Mouse (Mus musculus): Measurements from ENCODE around the gene Rbm45.
A peak's percentile ranks its signal among the peaks of the same experiment; 100 is the strongest.

The Rbm45 gene

GRCm38 (mm10) chr2:76400178-76400577 is 30.4 kb downstream of the Rbm45 start:
- no peak for DNase-seq

GRCm38 (mm10) chr2:76405596-76406150 is 35.9 kb downstream of the Rbm45 start:
- DNase-seq, result peak; percentile 69

DNA sequence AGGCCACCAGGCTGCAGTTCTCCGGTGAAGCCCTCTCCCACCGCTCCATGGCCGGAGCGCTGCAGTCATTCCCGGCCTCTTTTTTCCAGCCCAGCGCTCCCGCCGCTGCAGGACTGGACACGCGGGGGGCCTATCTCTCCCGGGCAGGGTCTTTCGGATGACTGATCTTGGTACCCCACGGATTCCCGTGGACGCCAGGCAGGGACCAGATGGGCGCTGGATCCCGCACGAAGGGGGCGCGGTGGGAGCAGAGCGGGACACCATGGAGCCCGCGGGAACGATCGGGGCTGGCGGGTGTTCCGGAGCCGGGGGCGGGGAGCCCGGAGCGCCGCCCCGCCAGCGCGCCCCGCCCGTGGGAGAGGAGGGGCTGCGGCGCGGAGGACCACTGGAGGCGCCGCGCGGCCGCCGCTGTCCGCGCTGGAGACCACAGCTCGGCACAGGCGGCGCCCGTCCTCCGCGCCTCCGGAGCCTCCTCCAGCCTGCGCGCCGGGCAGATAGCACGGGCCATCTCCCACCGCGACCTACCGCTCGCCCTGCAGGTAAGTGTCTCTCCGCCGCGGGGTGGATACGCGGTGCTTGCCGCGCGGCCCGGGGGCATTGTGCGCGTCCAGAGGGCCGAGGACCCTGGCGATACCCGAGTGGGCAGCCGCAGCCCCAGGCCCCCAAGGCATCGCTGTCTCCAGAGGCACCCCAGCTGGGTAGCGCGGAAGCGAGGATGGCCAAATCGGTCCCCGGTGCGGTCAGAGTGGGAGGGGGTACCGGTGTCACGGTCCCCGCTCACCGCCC is 36.6 kb downstream of the Rbm45 start, which contains the start of gene Osbpl6:
Osbpl6 (plus strand) TSS at position 358 of the 786 bp plus-strand sequence.
- peak; percentile 83 for DNase-seq

DNA sequence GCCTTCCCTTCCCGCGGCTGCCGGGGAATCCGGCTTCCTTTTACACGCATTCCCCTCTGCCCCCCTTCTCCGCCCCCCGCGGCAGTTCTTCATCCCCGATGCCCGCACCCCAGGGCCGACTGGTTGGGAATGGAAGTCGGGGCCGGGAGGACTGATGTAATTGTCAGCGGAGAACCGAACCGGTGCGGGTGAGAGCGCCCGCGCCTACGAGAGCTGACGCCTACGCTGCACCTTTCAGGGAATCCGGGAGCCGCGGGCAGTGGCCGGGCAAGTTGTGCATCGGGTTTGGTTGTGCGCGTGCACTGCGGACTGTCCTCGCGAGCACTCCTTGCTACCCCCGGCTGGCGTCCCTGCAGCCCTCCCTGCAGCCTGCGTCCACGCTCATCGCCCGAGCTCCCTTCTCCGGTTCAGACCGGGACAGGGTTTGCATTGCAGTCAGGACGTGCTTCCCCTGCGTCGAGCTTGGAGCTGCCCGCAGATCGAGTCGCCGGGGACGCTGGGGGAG is 37.2 kb downstream of the Rbm45 start:
- DNase-seq, result peak; percentile 87

- DNase-seq, result peak; percentile 50
Measured at GRCm38 (mm10) chr2:76409526-76409925, 39.7 kb downstream of the Rbm45 start.

GRCm38 (mm10) chr2:76409986-76410385 is 40.2 kb downstream of the Rbm45 start:
- DNase-seq, result peak; percentile 67

DNA sequence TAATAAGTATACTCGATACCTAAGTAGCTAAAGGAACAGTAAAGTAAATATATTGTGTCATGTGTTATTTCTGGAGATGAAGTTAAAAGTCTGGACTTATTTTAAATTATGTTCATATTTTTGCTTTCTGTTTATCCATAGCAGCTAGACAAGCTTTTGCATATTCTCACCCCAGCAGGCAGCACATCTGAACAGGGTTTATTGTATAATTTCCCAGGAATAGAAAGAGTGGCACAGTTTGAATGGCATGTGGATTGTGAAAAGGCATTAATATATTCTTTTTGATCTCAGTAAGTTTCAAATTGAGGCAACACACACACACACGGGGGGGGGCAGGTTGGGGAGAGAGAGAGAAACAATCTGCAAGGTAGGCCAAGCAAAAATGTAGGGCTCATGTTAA is 43.1 kb downstream of the Rbm45 start:
- DNase-seq, result no peak

DNA sequence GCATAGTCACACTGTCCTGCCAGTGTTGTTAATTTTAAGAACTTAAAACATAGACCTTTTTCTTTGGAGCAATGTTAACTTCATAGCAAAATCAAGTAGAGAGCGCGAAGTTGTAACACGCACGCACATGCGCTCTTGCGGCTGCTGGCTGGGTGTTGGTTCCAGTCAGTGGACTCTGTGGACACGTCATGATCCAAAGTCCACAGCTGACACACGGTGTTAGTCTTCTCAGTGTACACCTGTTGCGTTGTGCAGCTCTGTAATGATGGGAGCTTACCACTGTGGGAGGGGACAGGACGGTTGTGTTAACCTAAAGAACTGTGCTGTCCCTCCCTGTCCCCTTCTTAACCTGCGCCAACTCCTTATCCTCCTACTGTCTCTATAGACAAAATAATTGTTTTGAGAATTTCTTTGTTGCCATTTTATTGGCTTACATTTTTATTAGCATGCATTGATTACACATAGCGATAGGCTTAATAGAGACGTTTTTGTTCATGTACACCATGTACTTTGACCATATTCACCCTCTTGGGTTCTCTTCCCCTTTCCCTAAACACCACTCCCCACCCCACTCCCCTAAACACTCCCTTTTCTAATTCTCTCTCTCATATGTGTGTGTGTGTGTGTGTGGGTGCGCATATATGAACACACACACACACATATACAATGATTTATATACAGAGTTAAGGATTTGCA is 47.8 kb downstream of the Rbm45 start:
- no peak for DNase-seq

DNA sequence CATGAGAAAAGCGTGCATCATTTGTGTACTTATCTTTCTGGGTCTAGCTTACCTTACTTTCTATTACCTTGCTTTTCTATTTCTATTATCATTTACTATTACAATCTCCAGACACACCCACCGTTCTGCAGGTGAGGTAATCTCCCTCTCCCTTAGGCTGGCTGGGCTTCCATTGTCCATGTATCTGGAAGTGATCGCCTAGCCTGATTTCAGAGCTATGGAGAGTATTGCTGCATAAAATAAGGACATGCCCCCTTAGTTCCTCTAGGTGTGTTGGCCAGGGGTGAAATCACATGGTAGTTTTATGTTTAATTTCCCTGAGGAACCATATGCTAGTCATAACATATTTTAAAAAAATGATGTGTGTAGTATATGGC is 48.3 kb downstream of the Rbm45 start:
- DNase-seq, result no peak

DNA sequence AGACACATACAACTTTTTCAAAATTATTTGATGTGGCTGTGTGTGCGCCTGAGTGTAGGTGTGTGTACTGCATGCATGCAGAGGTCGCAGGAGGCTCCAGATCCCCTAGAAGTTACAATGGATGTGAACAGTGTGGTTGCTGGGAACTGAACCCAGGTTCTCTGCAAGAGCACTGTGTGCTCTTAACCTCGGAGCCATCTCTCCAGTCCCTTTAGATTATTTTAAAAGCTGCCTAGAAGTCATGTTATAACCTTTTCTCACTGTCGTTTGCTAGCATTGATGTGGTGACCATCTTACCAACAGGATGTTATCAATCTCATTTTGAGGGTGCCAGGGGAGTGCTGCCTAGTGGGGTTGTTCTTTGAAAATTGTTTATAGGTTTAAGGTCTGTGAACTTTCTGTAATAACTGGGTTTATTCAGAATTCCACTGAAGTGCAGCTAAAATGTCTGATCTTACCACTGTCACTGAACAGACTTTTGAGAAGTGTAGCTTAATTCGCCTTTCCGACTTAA is 51.7 kb downstream of the Rbm45 start:
- DNase-seq, result no peak

- no peak for DNase-seq
Measured at GRCm38 (mm10) chr2:76426816-76427215, 57.0 kb downstream of the Rbm45 start.

DNA sequence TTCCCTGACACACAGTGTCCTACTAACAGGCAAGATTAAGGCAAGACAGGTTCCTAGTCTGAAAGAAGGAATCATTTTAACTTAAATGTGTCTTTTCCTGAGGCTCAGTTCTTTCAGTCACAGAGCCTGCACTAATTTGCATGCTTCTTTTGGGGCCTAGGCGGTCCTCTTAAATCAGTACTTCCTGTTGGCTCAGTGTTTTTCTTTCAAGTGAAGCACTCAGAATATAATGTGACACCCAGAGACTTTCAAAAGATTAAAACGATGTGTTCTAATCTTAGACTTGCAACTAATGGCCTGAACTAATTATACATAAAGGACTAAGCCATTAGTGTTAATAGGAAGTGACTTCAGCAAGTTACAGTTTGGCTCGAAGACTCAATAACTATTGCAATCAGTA is 59.5 kb downstream of the Rbm45 start:
- no peak for DNase-seq

DNA sequence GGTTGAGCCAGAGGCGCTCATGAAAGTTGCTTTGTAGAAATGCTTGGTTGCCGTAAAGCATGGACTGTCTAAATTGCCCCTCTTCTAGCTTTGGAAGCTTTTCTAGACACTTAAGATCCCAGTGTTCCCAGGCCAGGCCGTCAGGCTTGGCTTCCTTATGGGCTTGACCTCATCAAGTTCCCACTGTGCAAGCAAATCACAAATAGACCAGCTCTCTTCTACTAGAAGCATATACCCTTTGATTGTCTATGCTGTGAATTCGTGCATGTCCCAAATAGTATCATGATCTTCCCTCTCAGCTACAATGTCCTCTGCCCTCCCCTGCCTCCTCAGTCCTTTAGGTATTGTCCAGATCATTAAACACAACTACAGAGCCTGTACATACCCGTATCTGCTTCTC is 60.1 kb downstream of the Rbm45 start:
- DNase-seq, result no peak

- no peak for DNase-seq
Measured at GRCm38 (mm10) chr2:76430539-76430938, 60.8 kb downstream of the Rbm45 start.

All from cerebellum, adult 9-11 months (tissue).